Mouse (Mus musculus) liver, adult 2 months (tissue): ENCODE measurements around the gene Fam19a5.

Experiments
- CTCF ChIP-seq: fragments of 200-500 bp; IDR thresholded peaks from 2 replicates; pipeline ENCODE4 v1.5.1; 2011; ENCODE audit warnings: low read depth, low read length, control low read depth
- POLR2A ChIP-seq: fragments of 200-500 bp; IDR thresholded peaks from 2 replicates; pipeline ENCODE4 v1.6.1; 2011; ENCODE audit warnings: low read length, control low read depth; ENCODE audit not compliant: insufficient read depth; ENCODE audit errors: extremely low read depth

DNA sequence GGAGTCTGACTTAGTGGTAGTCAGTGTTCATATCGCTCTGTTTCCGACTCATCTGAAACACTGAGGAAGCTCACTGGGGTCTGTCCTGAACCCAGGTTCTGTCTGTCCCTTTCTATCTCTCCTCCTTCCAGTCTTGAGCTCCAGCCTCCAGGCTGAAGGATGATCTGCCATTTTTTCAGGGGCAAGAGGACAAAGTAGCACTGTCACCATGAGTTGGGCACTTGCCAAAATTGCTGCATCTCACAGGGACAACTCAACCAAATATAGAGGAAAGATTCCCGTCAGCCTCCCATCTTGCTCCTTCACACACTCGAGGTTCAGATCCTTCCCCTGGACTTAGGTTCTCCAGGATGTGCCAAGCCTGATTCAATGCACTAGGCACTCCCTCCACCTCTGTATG lies 14.8 kb upstream of the Fam19a5 start:
- no peak for TF ChIP-seq POLR2A
- TF ChIP-seq CTCF: no peak
